Mouse (Mus musculus) gastrocnemius, postnatal 25 days (tissue): ENCODE measurements around the gene Tspear. TPM values are rescaled to one million over a fixed set of nuclear protein-coding genes. Genes with fewer than 3 reads are reported as not detected.
"Not testable (repeated sequence)": the region's sequence is repeated elsewhere in the genome, so short reads cannot be mapped to it uniquely, and the experiment has no call there.

Experiments used
- DNase-seq: peaks from one replicate; pipeline ENCODE4 v3.0.0; 2022
- total RNA-seq, 2 experiments: library from RNA; stranded (reverse); gene quantifications; 1 replicate in 1 of 2; 2 replicates in 1 of 2; pipeline ENCODE4 v1.2.3; 2021

Tspear gene
- total RNA-seq, 2 experiments from 2014 or later, result not detected

GRCm38 (mm10) chr10:77713734-77714133 lies 27.4 kb downstream of the Tspear start:
- DNase-seq, result no peak

DNA sequence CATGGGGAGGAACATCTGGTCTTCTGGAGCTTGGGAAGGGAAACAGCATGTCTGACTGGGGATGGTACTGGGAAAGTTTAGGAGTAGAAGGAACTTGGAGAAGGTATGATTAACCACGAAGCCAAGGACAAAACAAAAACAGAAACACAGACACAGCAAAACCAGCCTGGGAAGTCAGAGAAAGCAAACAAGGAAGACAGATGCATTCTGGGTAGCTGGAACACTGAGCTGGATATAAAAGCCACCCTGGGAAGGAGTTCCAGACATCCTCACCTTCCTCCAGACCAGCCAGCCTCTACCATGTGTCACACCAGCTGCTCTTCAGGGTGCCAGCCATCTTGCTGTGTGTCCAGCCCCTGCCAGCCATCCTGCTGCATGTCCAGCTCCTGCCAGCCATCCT lies 29.1 kb downstream of the Tspear start, which contains the start of gene Gm10142:
Gene Gm10142, plus strand, starts transcription at position 301 of the 400 bp plus-strand sequence.
- no peak for DNase-seq

DNA sequence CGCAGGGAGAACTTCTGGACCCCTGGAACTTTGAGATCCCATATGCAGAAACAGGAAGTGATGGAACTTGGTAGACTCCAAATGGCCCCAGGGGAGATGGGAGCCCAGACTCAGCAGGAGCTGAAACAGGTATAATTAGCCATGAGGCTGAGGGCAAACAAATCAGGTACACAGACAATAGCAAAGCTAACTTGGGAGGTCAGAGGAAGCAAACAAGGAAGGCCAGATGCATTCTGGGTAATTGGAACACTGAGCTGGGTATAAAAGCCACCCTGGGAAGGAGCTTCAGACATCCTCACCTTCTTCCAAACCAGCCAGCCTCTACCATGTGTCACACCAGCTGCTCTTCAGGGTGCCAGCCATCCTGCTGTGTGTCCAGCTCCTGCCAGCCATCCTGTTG lies 33.9 kb downstream of the Tspear start, which contains the start of gene Krtap12-1:
Gene Krtap12-1, plus strand, starts transcription at position 301 of the 400 bp plus-strand sequence.
- DNase-seq, result not testable (repeated sequence)

DNA sequence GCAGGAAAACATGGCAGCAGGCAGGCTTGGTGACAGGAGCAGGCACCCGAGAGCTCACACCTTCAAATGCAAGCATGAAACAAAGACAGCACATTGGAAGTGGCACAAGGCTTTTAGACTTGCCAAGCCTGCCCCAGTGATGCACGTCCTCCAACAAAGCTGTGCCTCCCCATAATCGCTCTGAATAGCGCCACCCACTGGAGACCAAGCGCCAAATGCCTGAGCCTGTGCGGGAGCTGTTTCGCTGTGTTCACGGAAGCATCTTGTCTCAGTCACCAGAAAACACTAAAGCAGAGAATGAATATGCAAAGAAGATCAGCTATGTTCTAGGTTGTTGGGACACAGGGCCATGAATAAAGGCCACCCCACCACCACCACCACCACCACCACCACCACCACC lies 38.5 kb downstream of the Tspear start:
- no peak for DNase-seq

- no peak for DNase-seq
Observed at GRCm38 (mm10) chr10:77726186-77726585, 39.8 kb downstream of the Tspear start, which contains the start of gene Gm10100. TSS of gene Gm10100 (plus strand) at chr10:77726486.

DNA sequence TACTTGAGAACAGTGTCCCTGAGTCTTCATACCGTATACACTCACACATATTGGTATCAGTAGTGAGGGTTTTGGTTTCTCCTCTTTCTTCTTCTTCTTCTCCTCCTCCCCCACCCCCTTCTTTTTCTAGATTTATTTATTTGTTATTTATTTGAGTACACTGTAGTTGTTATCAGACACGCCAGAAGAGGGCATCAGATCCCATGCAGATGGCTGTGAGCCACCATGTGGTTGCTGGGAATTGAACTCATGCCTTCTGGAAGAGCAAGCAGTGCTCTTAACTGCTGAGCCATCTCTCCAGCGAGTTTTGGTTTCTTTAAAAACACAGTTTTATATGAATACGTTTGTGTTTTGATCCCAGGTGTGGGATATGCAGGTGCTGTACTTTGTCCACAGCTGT lies 41.9 kb downstream of the Tspear start:
- DNase-seq, result no peak

DNA sequence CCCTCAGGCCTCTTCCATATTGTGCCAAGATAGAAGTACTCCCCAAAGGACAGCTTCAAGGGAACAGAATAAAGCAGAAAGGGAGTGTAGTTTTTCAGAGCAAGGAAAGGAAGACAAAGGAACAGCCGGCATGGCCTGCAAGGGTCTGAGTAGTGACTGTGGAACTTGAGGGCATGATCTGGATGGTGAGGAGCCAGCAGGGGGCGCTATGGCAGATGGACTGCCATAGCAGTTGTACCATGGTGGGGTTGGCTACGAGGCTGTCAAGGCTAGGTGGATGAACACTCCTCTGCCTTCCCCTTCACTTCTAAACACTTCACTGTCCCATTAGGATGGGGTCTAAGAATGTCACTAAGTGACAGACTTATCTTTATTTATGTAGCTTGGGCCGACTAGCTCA lies 42.9 kb downstream of the Tspear start:
- DNase-seq, result no peak

DNA sequence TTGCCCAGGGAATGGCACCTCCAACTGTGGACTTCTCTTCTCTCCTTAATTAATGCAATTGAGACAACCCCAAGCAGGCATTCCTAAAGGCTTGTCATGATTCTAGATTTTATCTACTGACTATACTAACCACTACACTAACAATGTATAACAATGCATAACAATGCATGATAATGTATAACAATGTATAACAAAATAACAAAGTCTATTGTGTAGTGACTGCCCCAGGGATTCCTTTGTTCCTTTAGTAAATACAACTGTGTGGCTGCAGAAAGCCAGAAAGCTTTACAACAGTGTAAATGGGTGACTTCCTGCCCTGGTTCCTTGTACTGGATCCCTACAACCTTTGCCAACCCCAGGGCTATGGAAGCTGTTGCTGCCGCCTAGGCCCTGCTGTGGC lies 49.6 kb downstream of the Tspear start:
- DNase-seq, result no peak

DNA sequence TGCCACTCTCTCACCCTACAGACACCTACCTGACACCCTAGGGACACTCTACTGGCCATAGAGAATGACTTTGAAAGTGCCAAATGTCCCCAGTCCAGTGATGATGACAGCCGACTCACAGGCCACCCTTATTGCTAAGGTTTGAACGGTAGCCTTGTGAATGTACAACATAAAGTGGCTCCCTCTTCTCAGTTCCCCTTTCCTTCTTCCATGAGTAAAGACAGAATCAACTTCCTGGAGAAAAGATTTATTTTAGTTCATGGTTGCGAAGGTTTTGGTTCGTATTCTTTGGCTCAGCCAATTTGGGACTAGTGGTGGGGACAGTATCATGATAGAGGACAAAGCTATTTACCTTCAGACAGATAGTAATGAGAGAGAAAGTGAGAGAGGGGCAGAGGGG lies 52.6 kb downstream of the Tspear start:
- no peak for DNase-seq

DNA sequence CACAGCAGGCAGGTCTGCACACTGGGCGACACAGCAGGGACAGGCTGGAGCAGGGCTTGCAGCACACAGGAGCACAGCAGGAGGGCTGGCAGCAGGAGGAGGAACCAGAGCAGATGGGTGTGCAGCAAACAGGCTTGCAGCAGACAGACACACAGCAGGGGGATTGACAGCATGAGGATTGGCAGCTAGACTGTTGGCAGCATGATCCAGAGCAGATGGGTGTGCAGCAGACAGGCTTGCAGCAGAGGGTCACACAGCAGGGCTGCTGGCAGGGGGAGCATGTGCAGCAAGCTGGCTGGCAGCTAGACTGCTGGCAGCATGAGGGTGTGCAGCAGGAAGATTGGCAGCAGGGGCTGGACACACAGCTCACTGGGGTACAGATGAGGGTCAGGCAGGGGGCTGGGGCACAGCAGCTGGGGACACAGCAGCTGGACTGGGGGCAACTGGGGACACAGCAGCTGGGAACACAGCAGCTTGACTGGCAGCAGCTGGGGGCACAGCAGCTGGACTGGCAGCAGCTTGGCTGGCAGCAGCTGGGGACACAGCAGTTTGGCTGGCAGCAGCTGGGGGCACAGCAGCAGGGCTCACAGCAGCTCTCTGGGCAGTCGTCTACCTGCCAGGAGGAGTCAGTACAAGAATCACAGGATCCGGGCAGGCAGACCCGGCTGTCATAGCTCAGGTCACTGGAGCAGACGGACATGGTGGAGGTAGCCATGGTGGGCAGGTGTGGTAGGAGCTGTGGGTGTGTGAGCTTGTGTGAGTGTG lies 55.7 kb downstream of the Tspear start, which contains the start of gene Gm18596:
Gene Gm18596, minus strand, starts transcription at position 715 of the 765 bp plus-strand sequence.
- DNase-seq, result not testable (repeated sequence)

- not testable (repeated sequence) for DNase-seq
Observed at GRCm38 (mm10) chr10:77750686-77751085, 64.3 kb downstream of the Tspear start.

DNA sequence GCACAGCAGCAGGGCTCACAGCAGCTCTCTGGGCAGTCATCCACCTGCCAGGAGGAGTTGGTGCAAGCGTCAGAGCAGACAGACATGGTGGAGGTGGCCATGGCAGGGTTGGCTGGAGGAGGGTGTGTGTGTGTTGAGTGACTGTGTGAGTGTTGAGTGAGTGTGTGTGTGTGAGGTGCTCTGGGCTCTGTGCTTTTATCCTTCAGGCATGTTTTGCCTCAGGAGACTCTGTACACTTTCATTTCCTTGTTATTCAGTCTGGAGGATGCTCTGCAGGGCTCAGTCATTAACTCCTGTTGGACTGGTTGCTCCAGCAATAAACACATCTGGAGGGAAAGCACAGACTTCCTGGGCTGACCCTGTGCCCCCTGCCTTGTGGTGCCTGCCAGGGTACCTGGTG lies 64.9 kb downstream of the Tspear start, which contains the start of gene Gm9736:
Gene Gm9736, minus strand, starts transcription at position 101 of the 400 bp plus-strand sequence.
- not testable (repeated sequence) for DNase-seq

DNA sequence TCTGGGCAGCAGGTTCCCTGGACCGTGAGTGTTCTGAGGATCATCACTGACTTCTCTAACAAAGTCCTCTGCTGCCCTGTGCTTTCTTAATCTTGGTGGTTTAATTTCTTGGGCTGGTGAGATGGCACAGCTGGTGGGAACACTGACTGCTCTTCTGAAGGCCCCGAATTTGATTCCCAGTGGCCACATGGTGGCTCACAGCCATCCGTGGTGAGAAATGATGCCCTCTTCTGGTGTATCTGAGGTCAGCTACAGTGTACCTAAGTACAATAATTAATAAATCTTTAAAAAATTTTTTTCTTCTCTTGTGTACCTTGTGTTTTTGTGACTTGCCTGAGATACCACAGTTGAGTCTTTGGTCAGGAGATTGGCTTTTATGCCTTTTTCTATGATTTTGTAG lies 65.9 kb downstream of the Tspear start:
- not testable (repeated sequence) for DNase-seq

GRCm38 (mm10) chr10:77753448-77753847 lies 67.1 kb downstream of the Tspear start:
- no peak for DNase-seq

- not testable (repeated sequence) for DNase-seq
Observed at GRCm38 (mm10) chr10:77759582-77759981, 73.2 kb downstream of the Tspear start, which contains the start of gene Gm3233. TSS of gene Gm3233 (minus strand) at chr10:77759682.

DNA sequence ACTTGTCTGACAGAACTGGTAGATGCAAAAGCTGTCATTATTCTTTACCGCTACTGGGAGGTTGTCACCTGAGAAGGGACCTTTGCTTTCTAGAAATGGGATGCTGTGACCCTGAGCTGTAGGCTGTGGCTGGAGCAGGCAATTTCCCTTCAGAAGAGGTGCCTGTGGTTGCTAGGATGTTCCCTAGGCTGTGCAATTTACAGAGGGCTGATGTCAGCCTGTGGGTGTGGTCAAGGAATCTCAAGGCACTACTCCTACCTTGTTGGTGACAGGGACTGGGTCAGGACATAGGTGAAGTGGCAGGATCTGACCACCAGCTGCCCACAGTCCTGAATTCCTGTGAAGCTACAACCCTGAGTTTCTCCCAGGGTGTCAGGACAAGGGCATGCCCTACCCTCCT lies 83.4 kb downstream of the Tspear start:
- DNase-seq, result no peak

- DNase-seq, result not testable (repeated sequence)
Observed at GRCm38 (mm10) chr10:77771225-77771624, 84.9 kb downstream of the Tspear start, which contains the start of gene Gm3238. TSS of gene Gm3238 (minus strand) at chr10:77771325.

DNA sequence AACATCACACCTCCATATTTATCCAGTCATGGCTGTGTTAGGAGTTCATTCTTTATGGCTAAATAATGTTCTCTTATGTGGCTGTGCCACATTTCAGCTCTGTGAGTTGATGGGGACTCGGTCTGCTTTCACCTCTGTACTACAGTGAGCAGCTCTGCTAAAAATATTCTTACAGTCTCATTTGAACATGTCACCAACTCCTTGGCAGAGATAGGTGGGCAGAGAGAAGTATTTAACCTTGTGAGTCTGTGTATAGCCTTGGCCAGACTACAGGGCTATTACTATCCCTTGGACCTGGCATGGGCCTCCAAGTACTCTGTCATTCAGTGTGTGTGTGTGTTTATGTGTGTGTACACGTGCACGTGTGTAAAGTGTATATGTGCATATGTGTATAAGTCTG lies 85.8 kb downstream of the Tspear start:
- not testable (repeated sequence) for DNase-seq

DNA sequence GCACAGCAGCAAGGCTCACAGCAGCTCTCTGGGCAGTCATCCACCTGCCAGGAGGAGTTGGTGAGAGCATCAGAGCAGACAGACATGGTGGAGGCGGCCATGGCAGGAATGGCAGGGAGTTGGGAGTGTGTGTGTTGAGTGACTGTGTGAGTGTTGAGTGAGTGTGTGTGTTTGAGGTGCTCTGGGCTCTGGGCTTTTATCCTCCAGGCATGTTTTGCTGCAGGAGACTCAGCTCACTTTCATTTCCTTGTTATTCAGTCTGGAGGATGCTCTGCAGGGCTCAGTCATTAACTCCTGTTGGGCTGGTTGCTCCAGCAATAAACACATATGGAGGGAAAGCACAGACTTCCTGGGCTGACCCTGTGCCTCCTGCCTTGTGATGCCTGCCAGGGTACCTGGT lies 90.5 kb downstream of the Tspear start, which contains the start of gene Gm7138:
Gene Gm7138, minus strand, starts transcription at position 101 of the 400 bp plus-strand sequence.
- not testable (repeated sequence) for DNase-seq

- DNase-seq, result not testable (repeated sequence)
Observed at GRCm38 (mm10) chr10:77782442-77782841, 96.1 kb downstream of the Tspear start, which contains the start of gene Gm3250. TSS of gene Gm3250 (minus strand) at chr10:77782542.

GRCm38 (mm10) chr10:77783396-77783795 lies 97.0 kb downstream of the Tspear start:
- DNase-seq, result not testable (repeated sequence)

GRCm38 (mm10) chr10:77787876-77788275 lies 101.5 kb downstream of the Tspear start, which contains the start of gene Gm7137:
TSS of gene Gm7137 (minus strand) at chr10:77788200.
- not testable (repeated sequence) for DNase-seq

DNA sequence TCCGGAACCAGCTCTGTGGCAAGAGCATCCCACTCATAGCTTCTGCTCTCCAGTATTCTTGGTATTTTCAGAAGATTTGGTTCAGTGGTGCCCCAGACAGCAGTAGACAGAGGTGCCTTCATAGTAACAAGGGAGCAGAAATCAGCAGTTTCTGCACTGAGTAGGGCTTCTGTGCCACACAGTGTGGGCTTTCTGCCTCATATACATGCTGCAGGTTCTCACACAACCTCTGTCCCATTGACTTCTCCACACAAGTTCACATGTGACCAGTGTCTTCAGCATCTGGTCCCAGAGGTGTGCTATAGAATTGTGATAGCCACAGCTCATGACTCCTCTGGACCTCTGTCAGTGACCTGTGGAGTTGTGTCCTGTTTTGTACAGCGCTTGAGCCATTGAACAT lies 102.3 kb downstream of the Tspear start:
- no peak for DNase-seq
